Comparison of ENCODE assay signal across 11 mouse cellular contexts in the genomic region with DNA sequence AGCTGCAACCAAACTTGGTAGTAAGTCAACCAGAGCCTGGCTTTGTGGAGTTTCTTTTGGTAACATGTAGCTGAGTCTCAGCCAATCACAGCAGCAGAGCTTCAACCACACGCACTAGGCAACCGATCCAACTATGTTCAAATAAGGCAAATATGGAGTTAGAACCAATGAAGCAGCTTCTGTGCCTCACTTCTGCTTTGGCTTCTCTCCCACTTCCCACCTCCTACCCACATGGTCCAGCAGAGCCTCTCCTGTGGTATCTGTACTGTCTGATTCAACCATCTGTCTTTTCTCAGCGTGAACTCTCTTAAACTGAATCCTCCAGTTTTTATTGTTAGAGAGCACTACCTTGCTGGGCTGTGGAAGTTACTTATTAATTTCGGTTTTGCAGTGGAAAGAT. TPM values are rescaled to one million over a fixed set of nuclear protein-coding genes. Genes with fewer than 3 reads are reported as not detected.
A peak's percentile ranks its signal among the peaks of the same experiment; 100 is the strongest.
DNase-seq lines count a peak whose midpoint lies in the region; ATAC-seq lines count a peak whose summit lies in the region.
"Had no signal": no experiment of that assay in that cellular context is flagged by ENCODE, and none has a peak within 500 bp of the region (broad histone marks: within the 10 kb centered on the region; RNA-seq: fewer than 3 reads in every experiment).

No protein-coding gene starts in this region.

- H3K4me1 ChIP-seq in forebrain, embryonic 16.5 days (replicated peaks; ENCODE audit: control insufficient read depth, insufficient read depth, low read length) = no peaks in the 10 kb centered on the region
- no peaks in the 10 kb centered on the region for H3K4me1 ChIP-seq in forebrain, embryonic 10.5 days
- H3K4me1 ChIP-seq: embryonic facial prominence, embryonic 12.5 days had no signal

- WGBS in forebrain, embryonic 16.5 days = 80% methylated on average over 4 of the region's 4 CpGs
- 93% methylated on average over 4 of the region's 4 CpGs for whole genome bisulfite sequencing in forebrain, embryonic 10.5 days

- no peak for DNase-seq in forebrain, embryonic 10.5 days (ENCODE audit: extremely low spot score, low spot score)
- peak; percentile 53 to 90 for DNase-seq in layer of hippocampus, postnatal 14 days (ENCODE audit: low spot score in 2 of 2)
- peak; percentile 14 for DNase-seq in right cerebral cortex, postnatal 14 days
- no peak for DNase-seq in adrenal gland, postnatal 36 days
- DNase-seq in embryo, embryonic 10.5 days (ENCODE audit: low spot score) = no peak
- DNase-seq: liver had no signal

- H3K9ac ChIP-seq in forebrain, embryonic 16.5 days (replicated peaks; ENCODE audit: low read depth, low read length) = no peak overlapping the region
- H3K9ac ChIP-seq: embryonic facial prominence, embryonic 12.5 days had no signal

- no peak overlapping the region for H3K4me2 ChIP-seq in forebrain, embryonic 16.5 days (ENCODE audit: low read length)
- H3K4me2 ChIP-seq: embryonic facial prominence, embryonic 12.5 days had no signal

- no peaks in the 10 kb centered on the region for H3K27me3 ChIP-seq in forebrain, embryonic 16.5 days (replicated peaks; ENCODE audit: control insufficient read depth, insufficient read depth, low read length)
- no peaks in the 10 kb centered on the region for H3K27me3 ChIP-seq in forebrain, embryonic 10.5 days (ENCODE audit: poor library complexity, severe bottlenecking)
- H3K27me3 ChIP-seq: embryonic facial prominence, embryonic 12.5 days had no signal

- H3K9me3 ChIP-seq in forebrain, embryonic 16.5 days (ENCODE audit: control insufficient read depth, low read length) = no peaks in the 10 kb centered on the region
- H3K9me3 ChIP-seq in forebrain, embryonic 10.5 days = no peaks in the 10 kb centered on the region
- H3K9me3 ChIP-seq: embryonic facial prominence, embryonic 12.5 days had no signal

- H3K36me3 ChIP-seq in forebrain, embryonic 16.5 days (ENCODE audit: control insufficient read depth, insufficient read depth) = no peaks in the 10 kb centered on the region
- no peaks in the 10 kb centered on the region for H3K36me3 ChIP-seq in forebrain, embryonic 10.5 days (replicated peaks)
- H3K36me3 ChIP-seq: embryonic facial prominence, embryonic 12.5 days had no signal

- no peak overlapping the region for H3K27ac ChIP-seq in forebrain, embryonic 16.5 days (ENCODE audit: low read length)
- H3K27ac ChIP-seq in forebrain, embryonic 10.5 days = no peak overlapping the region
- H3K27ac ChIP-seq: embryonic facial prominence, embryonic 12.5 days had no signal

- no peak overlapping the region for H3K4me3 ChIP-seq in forebrain, embryonic 16.5 days (replicated peaks; ENCODE audit: low read length)
- H3K4me3 ChIP-seq in forebrain, embryonic 10.5 days = no peak overlapping the region
- H3K4me3 ChIP-seq: embryonic facial prominence, embryonic 12.5 days had no signal

- ATAC-seq in forebrain, embryonic 16.5 days = 0 out of 2 replicates have a peak, but pooled peaks have one; percentile 18
- peak; percentile 77 for ATAC-seq in common myeloid progenitor, adult 5-6 weeks (replicated peaks; ENCODE audit: low read depth, poor library complexity, severe bottlenecking)
- no peak for ATAC-seq in erythroid progenitor cell, adult 5-6 weeks (replicated peaks; ENCODE audit: low FRiP score, poor library complexity, severe bottlenecking)

RNA-seq across cellular contexts. Expression of a gene that starts 27.7 kb away (rescaled TPM):
- not detected in 2 replicates for polyA plus RNA-seq in forebrain, embryonic 16.5 days (2015; fragmentation: Nextera tagmentation; extraction: Ambion mirVana)
- not detected in 2 replicates for polyA plus RNA-seq in forebrain, embryonic 10.5 days (2016; fragmentation: Nextera tagmentation; extraction: Ambion mirVana)
- total RNA-seq in common myeloid progenitor, adult 5-6 weeks (2017) = not detected in 2 replicates
- total RNA-seq in layer of hippocampus, postnatal 14 days (2021) = not detected
- total RNA-seq in erythroid progenitor cell, adult 5-6 weeks (2015; ENCODE audit: low replicate concordance) = not detected in 2 replicates
- total RNA-seq in erythroid progenitor cell, adult 5-6 weeks (2017; ENCODE audit: low replicate concordance) = not detected in 2 replicates
- under 1 TPM; 0.33 to 0.36 TPM for total RNA-seq in adrenal gland, postnatal 36 days (2021)
- polyA plus RNA-seq: heart, embryonic 14.5 days had no signal

Comparison
In these comparisons a context has a peak if more than half of its experiments do, and no peak if none do; other contexts are left out.
1. DNase-seq: peak in layer of hippocampus, postnatal 14 days (2 of 2) and right cerebral cortex, postnatal 14 days (single experiment); none in forebrain, embryonic 10.5 days (single experiment), adrenal gland, postnatal 36 days (0 of 2) and embryo, embryonic 10.5 days (single experiment).